Comparison of ENCODE assay signal across 20 mouse cellular contexts in the genomic region with DNA sequence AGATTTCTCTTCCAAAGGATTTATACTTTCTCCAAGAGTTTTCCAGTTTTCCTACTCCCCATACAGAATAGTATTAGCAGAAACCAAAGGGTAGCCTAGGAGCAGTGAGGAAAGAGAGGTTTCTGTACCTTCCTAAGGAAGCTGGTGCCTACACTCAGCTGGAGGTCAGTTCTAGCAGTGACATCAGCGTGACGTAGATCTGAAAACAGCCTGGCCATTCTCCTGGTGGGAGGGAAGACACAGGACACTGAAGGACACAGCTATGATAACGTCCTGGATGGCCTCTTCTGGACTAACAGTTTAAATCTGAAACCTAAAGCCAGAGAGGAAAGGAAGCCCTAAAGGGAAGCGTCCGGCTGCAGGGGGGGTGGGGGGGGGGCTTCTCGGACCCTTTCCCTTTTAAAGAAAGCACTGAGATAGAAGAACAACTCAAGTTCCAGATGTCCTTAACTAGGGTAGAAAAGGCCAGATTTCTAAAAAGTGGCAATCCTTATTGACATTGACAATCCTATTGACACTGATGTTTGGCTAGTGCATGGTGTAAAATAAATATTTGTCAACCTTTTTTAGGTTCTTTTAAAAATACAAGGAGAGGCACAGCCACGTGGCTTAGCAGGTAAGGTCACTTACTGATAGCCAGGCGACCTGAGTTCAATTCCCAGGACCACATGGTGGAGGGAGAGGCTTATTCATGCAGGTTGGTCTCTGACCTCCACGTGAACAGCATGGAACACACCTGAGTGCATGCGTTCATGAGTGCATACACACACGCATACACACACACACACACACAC.
"Had no signal": no experiment of that assay in that cellular context is flagged by ENCODE, and none has a peak within 500 bp of the region (broad histone marks: within the 10 kb centered on the region; RNA-seq: fewer than 3 reads in every experiment).

No protein-coding gene starts in this region.

- H3K9ac ChIP-seq: kidney, embryonic 15.5 days; liver, embryonic 14.5 days; lung, embryonic 14.5 days; midbrain, embryonic 12.5 days; midbrain, embryonic 15.5 days; neural tube, embryonic 12.5 days; neural tube, embryonic 15.5 days had no signal

- DNase-seq: kidney, adult 8-10 months; kidney, postnatal 10 days; kidney, postnatal 36 days; layer of hippocampus, postnatal 36 days; lung, embryonic 14.5 days; right cerebral cortex, adult 18-20 months; right cerebral cortex, postnatal 14 days; right cerebral cortex, postnatal 4 days; thymus, adult 2 months; thymus, postnatal 14 days; thymus, postnatal 4 days had no signal

- H3K4me1 ChIP-seq: kidney, embryonic 15.5 days; midbrain, embryonic 12.5 days; midbrain, embryonic 15.5 days; neural tube, embryonic 12.5 days; neural tube, embryonic 15.5 days had no signal

- H3K27ac ChIP-seq: kidney, embryonic 15.5 days; left cerebral cortex, adult 2 months; liver, embryonic 14.5 days; macrophage; midbrain, embryonic 12.5 days; midbrain, embryonic 15.5 days; neural tube, embryonic 12.5 days; neural tube, embryonic 15.5 days; stomach, postnatal 0 days had no signal

- H3K27me3 ChIP-seq: kidney, embryonic 15.5 days; midbrain, embryonic 12.5 days; midbrain, embryonic 15.5 days; neural tube, embryonic 12.5 days; neural tube, embryonic 15.5 days had no signal

- H3K4me3 ChIP-seq: kidney, embryonic 15.5 days; left cerebral cortex, adult 2 months; midbrain, embryonic 12.5 days; midbrain, embryonic 15.5 days; neural tube, embryonic 12.5 days; neural tube, embryonic 15.5 days had no signal
